Mouse (Mus musculus) stomach, postnatal 0 days (tissue): Measurements from ENCODE around the gene Ep300.

ENCODE experiments used
- CTCF ChIP-seq: IDR thresholded peaks from 2 replicates; pipeline ENCODE4 v1.5.1; 2016; ENCODE audit warnings: antibody characterized with exemption, low read depth, mild to moderate bottlenecking, moderate library complexity
- EP300 ChIP-seq: optimal IDR thresholded peaks from 2 replicates; pipeline ENCODE3; 2016; ENCODE audit warnings: antibody characterized with exemption

DNA sequence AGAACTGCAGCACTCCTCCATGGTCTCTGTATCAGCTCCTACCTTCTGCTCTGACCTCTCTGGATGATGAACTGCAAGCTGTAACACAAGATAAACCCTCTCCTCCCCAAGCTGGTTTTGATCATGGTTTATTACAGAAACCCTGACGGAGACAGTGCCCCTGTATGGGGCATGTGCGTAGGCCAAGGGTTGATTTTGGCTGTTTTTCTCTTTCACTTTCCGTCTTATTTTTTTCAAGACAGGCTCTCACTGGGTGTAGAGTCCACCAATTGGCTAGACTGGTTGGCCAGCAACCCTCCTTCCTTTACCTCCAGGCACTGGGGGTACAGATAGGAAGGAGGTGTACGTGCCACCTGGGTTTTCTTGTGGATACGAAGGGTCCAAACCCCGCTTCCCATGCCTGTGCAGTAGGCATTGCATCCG lies 7.4 kb upstream of the Ep300 start:
- TF ChIP-seq CTCF (no peak), EP300 (no peak)
